Mouse (Mus musculus) v-Abl transformed pro-B cells (cell line): ENCODE data around the gene Cldn4.

ENCODE experiments used
- in situ Hi-C, 2 experiments: fragments of 400-800 bp; cut with MboI; formaldehyde crosslinking; loops; one replicate each; pipeline ENCODE4 v1.15.1; 2025; ENCODE audit not compliant: unreplicated experiment in 2 of 2

The Cldn4 gene

GRCm38 (mm10) chr5:134911901-134912300, 34.8 kb downstream of the Cldn4 start:
- in situ Hi-C loops = loop anchor here (10.0 to 25.0 kb wide), 3 partner anchors 373 to 725 kb away; partner anchors contain the start of genes Gtf2ird2 (in 1 of the 2) and Rcc1l (in 1 of the 2)

- in situ Hi-C loops = loop anchor here (10.0 to 25.0 kb wide), 3 partner anchors 380 to 720 kb away; partner anchors contain the start of genes Gtf2ird2 (in 1 of the 2) and Rcc1l (in 1 of the 2)
Observed at GRCm38 (mm10) chr5:134907135-134907534, 39.6 kb downstream of the Cldn4 start.

- in situ Hi-C loops = loop anchor here (10.0 to 25.0 kb wide), 3 partner anchors 381 to 719 kb away; partner anchors contain the start of genes Gtf2ird2 (in 1 of the 2) and Rcc1l (in 1 of the 2)
Observed at GRCm38 (mm10) chr5:134906633-134907032, 40.1 kb downstream of the Cldn4 start, which contains the start of gene Tmem270. Gene Tmem270 (minus strand): TSS chr5:134906733.

- in situ Hi-C loops = loop anchor here (10.0 to 25.0 kb wide), 3 partner anchors 386 to 714 kb away; partner anchors contain the start of genes Gtf2ird2 (in 1 of the 2) and Rcc1l (in 1 of the 2)
Observed at GRCm38 (mm10) chr5:134901644-134902027, 45.1 kb downstream of the Cldn4 start.

GRCm38 (mm10) chr5:134901012-134901643, 45.6 kb downstream of the Cldn4 start:
- in situ Hi-C loops = loop anchor here (10.0 to 25.0 kb wide), 3 partner anchors 386 to 714 kb away; partner anchors contain the start of genes Gtf2ird2 (in 1 of the 2) and Rcc1l (in 1 of the 2)

- in situ Hi-C loops = no loop called here
Observed at GRCm38 (mm10) chr5:134897596-134897995, 49.1 kb downstream of the Cldn4 start.

GRCm38 (mm10) chr5:134896965-134897364, 49.8 kb downstream of the Cldn4 start:
- in situ Hi-C loops = no loop called here

- in situ Hi-C loops = no loop called here
Observed at GRCm38 (mm10) chr5:134895291-134895690, 51.4 kb downstream of the Cldn4 start.
